Mouse (Mus musculus): ENCODE data around the gene Fbxw17.
"Not testable (repeated sequence)": the region's sequence is repeated elsewhere in the genome, so short reads cannot be mapped to it uniquely, and the experiment has no call there.

Fbxw17 gene

GRCm38 (mm10) chr13:50417389-50418183 lies at the start of gene Fbxw17:
Gene Fbxw17, plus strand, starts transcription at chr13:50417864.
- DNase-seq (ENCODE audit: low spot score in 2 of 2), result peak; percentile 53 to 62

DNA sequence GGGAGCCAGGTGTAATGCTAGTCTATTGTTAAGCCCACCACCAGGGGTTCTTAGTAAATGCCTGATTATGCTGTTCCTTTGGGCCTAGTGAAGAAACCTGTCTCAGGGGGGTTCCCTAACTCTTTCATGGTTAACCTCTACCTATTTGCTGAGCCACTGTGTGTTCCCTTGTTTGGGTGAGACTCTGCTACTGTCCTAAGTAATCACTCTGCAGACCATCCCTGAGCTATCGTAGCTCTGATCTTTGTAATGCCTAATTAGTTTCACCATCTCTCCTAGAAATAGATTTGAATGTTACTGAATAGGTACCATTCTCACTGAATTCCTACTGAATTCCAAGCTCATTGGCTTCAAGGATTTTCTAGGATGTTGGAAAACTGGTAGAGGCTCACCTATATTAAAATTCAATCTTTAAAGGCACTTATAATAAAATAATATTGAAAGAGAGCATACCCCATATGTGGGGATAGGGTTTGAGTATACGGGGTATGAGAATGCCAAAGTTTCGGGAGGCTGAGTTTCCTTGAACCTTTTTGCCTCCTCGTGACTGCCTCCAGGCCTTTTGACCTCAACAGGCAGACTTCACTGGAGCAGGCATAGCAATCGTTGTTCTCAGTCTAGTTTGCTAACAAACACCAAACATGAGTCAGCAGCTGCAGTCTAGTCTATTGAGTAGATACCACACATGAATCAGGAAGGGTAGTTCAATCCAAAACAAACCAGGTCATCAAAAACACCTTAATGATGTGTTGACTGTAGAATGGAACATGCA lies 44.5 kb upstream of the Fbxw17 start:
- DNase-seq (ENCODE audit: low spot score in 2 of 2), result not testable (repeated sequence)

DNA sequence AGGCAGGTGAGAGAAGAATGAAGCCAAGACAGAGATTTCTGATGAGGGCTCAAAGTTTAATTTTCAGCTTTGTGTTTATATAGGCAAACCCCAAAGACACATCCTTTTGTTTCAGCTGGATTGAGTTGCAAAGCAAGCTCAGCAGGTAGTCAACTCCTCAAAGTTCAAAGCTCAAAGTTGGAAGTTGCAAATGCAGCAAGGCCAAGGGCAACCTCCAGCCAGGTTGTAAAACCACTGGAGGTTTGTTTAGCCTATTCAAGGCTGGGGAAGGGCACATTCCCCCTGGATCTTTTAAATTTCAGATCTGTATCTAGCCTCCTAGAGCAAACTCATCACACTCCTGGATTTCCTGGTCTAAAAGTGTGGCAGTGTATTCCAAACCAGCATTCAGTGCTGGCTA lies 28.5 kb upstream of the Fbxw17 start:
- DNase-seq (ENCODE audit: low spot score in 2 of 2), result not testable (repeated sequence)

GRCm38 (mm10) chr13:50418421-50418820 lies 757 bp downstream of the Fbxw17 start:
- no peak for DNase-seq (ENCODE audit: low spot score in 2 of 2)

DNA sequence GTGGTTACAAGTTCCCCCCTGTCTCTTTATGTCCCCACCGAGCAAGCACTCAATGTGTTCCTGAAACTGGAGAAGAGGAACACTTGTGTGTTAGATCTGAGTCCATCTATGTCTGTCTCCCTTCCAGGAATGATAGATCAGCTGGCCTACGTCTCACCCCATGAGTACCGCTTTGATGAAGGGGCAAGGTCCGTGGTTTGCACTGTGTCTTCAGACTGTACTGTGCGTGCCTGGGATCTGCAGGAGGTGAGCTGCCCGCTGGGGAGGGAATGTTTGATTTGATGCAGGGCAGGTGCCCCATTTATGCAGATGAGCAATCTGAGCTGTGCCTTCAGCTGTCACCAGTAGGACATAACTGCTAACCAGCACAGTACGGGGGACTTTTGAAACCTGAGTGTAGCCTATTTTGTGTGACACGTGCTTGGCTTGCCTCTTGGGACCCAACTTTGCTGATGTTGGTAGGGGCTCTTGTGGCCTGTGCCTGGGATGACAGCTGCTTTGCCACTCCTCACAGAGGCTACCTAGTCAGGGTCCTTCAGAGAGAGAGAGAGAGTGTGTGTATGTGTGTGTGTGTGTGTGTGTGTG lies 6.1 kb downstream of the Fbxw17 start:
- DNase-seq (ENCODE audit: low spot score in 2 of 2), result no peak

DNA sequence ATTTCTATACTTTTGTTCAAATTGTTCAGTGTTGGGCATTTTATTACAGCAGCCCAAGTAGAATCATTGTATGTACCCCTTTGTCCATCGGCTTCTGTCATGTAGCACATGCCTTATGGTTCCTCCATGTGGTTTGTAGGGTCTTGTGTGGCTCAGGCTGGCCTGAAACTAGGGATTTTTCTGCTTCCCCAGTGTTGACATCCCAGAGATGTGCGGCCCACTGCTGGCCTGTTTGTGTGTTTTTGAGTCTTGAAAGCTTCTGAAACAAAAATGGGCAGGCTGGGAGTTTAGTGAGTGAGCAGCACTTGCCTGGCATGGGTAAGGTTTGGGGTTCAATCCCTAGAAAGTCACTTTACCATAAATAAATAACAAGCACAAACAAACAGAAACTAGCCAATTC lies 6.9 kb downstream of the Fbxw17 start:
- no peak for DNase-seq (ENCODE audit: low spot score in 2 of 2)

- DNase-seq (ENCODE audit: low spot score in 2 of 2), result no peak
Observed at GRCm38 (mm10) chr13:50426686-50427085, 9.0 kb downstream of the Fbxw17 start.

- DNase-seq (ENCODE audit: low spot score in 2 of 2), result no peak
Observed at GRCm38 (mm10) chr13:50443812-50444211, 26.1 kb downstream of the Fbxw17 start, which contains the start of gene Gm47429. Gene Gm47429, minus strand, starts transcription at chr13:50443912.

DNA sequence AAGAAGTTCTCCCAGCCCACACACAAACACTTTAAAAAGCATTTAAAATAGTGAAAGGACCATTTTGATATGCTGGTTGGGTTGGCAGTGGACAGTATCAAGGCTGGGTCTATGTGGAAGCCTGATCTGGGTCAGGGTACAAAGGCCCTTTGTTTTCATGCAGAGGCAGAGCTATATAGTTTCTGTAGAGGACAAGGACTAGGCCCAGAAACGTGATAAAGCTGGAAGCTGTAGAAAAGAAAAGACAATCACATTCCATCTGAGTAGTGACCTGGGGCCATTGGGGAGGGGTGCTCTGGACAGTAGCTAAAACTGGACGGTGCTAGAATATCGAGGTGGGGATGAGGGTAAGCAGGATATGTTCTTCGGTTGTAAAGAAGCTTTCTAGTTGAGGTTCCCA lies 27.6 kb downstream of the Fbxw17 start:
- DNase-seq (ENCODE audit: low spot score in 2 of 2), result no peak

GRCm38 (mm10) chr13:50452266-50452665 lies 34.6 kb downstream of the Fbxw17 start:
- not testable (repeated sequence) for DNase-seq (ENCODE audit: low spot score in 2 of 2)

DNA sequence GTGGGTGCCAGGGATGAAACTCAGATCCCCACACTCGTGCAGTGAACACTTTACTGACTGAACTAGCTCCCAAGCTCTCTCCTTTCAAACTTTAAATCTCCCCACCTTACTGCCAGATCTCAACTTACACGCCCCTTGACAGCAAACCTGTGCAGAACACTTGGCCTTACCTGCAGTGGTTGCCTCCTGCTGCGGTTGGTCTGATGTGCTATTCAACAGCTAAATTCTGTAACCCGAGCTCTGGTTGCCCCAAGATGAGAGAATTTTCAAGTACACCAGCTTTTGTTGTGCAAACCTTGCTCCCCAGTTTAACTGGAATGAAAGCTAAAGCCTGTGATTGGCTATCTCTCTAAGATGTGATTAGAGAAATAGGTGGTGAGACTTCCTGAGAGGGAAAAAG lies 35.8 kb downstream of the Fbxw17 start:
- no peak for DNase-seq (ENCODE audit: low spot score in 2 of 2)

DNA sequence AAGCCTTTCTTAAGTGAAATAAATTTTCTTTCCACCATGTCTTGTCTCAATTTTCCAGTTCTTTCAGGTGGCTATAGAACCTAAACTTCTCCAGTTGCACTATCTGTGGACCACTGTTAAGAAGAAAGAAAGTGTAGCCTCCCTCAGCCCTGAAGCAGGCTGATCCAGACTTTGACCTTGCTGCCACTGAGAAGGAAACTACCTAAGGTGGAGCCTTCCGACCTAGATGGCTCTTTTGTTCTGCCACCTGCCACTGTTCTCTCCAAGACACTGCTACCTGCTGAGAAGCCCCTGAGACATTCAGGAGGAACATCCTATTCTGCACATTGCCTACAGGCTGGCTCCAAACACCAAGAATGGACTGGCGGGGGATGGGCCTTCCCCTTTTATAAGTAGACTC lies 42.8 kb downstream of the Fbxw17 start:
- not testable (repeated sequence) for DNase-seq (ENCODE audit: low spot score in 2 of 2)

GRCm38 (mm10) chr13:50464621-50465562 lies 47.2 kb downstream of the Fbxw17 start:
- no peak for DNase-seq (ENCODE audit: low spot score in 2 of 2)

DNA sequence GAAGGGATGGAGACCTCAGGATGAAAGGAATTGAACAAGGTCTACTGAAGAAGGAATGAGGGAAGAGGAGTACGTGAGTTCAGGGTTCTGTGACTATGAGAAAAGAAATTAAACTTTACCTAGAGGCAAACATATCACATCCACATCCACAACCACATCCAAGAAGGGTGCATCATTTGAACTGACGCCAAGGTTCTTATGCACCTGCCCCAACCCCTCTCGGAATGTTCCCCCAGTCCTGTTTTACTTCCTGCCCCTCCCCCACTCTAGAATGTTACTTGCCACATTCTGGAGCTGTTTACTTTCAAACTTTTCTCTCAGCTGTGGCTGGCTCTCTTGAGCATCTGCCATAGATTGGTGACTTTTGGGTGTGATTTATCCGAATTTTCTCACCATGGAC lies 49.3 kb downstream of the Fbxw17 start, which contains the start of gene Nutm2:
Gene Nutm2, plus strand, starts transcription at position 301 of the 400 bp plus-strand sequence.
- no peak for DNase-seq (ENCODE audit: low spot score in 2 of 2)

All from spleen, postnatal 36 days (tissue).